Mouse (Mus musculus): ENCODE data around the gene Mcub.

GRCm38 (mm10) chr3:129879131-129879757 is 90.8 kb downstream of the Mcub start:
- TF ChIP-seq CHD2 (IDR thresholded peaks at IDR 0.05; ENCODE audit: low read depth, low read length) (no peak), ZNF384 (IDR thresholded peaks at IDR 0.05; ENCODE audit: low read depth, low read length) (no peak)

Data from ES-E14 (cell line).